Mouse (Mus musculus): ENCODE measurements around the gene Sbf2. TPM values are rescaled to one million over a fixed set of nuclear protein-coding genes. Genes with fewer than 3 reads are reported as not detected.
A peak's percentile ranks its signal among the peaks of the same experiment; 100 is the strongest.

The Sbf2 gene
- polyA plus RNA-seq, 1 experiment from 2014 or later, result 68.8 TPM

GRCm38 (mm10) chr7:110313392-110314055 lies 301.2 kb downstream of the Sbf2 start:
- 97% methylated on average over 9 of the region's 9 CpGs for WGBS

GRCm38 (mm10) chr7:110309246-110309645 lies 305.5 kb downstream of the Sbf2 start:
- Histone ChIP-seq H3K27me3 (no peaks in the 10 kb centered on the region), H3K4me2 (replicated peaks) (no peak overlapping the region), H3K4me1 (no peaks in the 10 kb centered on the region), H3K4me3 (no peak overlapping the region), H3K27ac (replicated peaks) (no peak overlapping the region), H3K9ac (replicated peaks) (no peak overlapping the region), H3K36me3 (peaks cover 58% of the 10 kb centered on the region), H3K9me3 (no peaks in the 10 kb centered on the region)
- no peak for ATAC-seq (replicated peaks)
- WGBS, result 85% methylated on average over 8 of the region's 8 CpGs

More at GRCm38 (mm10) chr7:110313392-110314055, 301.2 kb downstream of the Sbf2 start:
- H3K4me3 ChIP-seq, result no peak overlapping the region
- peaks cover 82% of the 10 kb centered on the region for H3K36me3 ChIP-seq
- ATAC-seq (replicated peaks), result no peak
- no peaks in the 10 kb centered on the region for H3K4me1 ChIP-seq
- H3K27ac ChIP-seq (replicated peaks), result no peak overlapping the region
- H3K4me2 ChIP-seq (replicated peaks), result no peak overlapping the region
- H3K27me3 ChIP-seq, result no peaks in the 10 kb centered on the region
- H3K9me3 ChIP-seq, result no peaks in the 10 kb centered on the region
- H3K9ac ChIP-seq (replicated peaks), result no peak overlapping the region

- Histone ChIP-seq H3K9me3 (no peaks in the 10 kb centered on the region), H3K4me3 (no peak overlapping the region), H3K4me2 (replicated peaks) (no peak overlapping the region), H3K4me1 (no peaks in the 10 kb centered on the region), H3K9ac (replicated peaks) (no peak overlapping the region), H3K36me3 (peaks cover 44% of the 10 kb centered on the region), H3K27me3 (no peaks in the 10 kb centered on the region), H3K27ac (replicated peaks) (no peak overlapping the region)
- no peak for ATAC-seq (replicated peaks)
- WGBS, result 86% methylated on average over 11 of the region's 11 CpGs
These were observed 307.0 kb downstream of the Sbf2 start for GRCm38 (mm10) chr7:110307741-110308140.

GRCm38 (mm10) chr7:110306281-110306680 lies 308.4 kb downstream of the Sbf2 start:
- no peak overlapping the region for H3K27ac ChIP-seq (replicated peaks)
- no peaks in the 10 kb centered on the region for H3K4me1 ChIP-seq
- no peaks in the 10 kb centered on the region for H3K9me3 ChIP-seq
- H3K4me2 ChIP-seq (replicated peaks), result no peak overlapping the region
- no peaks in the 10 kb centered on the region for H3K27me3 ChIP-seq
- no peak for ATAC-seq (replicated peaks)
- no peak overlapping the region for H3K4me3 ChIP-seq
- no peak overlapping the region for H3K9ac ChIP-seq (replicated peaks)
- H3K36me3 ChIP-seq, result peaks cover 30% of the 10 kb centered on the region
- WGBS, result 66% methylated on average over 5 of the region's 5 CpGs

- Histone ChIP-seq H3K27me3 (no peaks in the 10 kb centered on the region), H3K4me3 (no peak overlapping the region), H3K4me2 (replicated peaks) (no peak overlapping the region), H3K9ac (replicated peaks) (no peak overlapping the region), H3K36me3 (peaks cover 24% of the 10 kb centered on the region), H3K27ac (replicated peaks) (no peak overlapping the region), H3K9me3 (no peaks in the 10 kb centered on the region), H3K4me1 (no peaks in the 10 kb centered on the region)
- ATAC-seq (replicated peaks), result no peak
- 92% methylated on average over 4 of the region's 4 CpGs for WGBS
These were observed 309.2 kb downstream of the Sbf2 start for GRCm38 (mm10) chr7:110305486-110305885.

GRCm38 (mm10) chr7:110302886-110303285 lies 311.8 kb downstream of the Sbf2 start:
- WGBS, result 84% methylated on average over 6 of the region's 6 CpGs
- Histone ChIP-seq H3K4me2 (replicated peaks) (no peak overlapping the region), H3K27me3 (no peaks in the 10 kb centered on the region), H3K27ac (replicated peaks) (no peak overlapping the region), H3K36me3 (0 out of 2 replicates have a peak, but pooled peaks cover 5% of the 10 kb centered on the region), H3K4me3 (no peak overlapping the region), H3K4me1 (no peaks in the 10 kb centered on the region), H3K9me3 (no peaks in the 10 kb centered on the region), H3K9ac (replicated peaks) (no peak overlapping the region)
- no peak for ATAC-seq (replicated peaks)

GRCm38 (mm10) chr7:110298739-110299410 lies 315.8 kb downstream of the Sbf2 start:
- no peak overlapping the region for H3K9ac ChIP-seq (replicated peaks)
- H3K27me3 ChIP-seq, result no peaks in the 10 kb centered on the region
- H3K9me3 ChIP-seq, result no peaks in the 10 kb centered on the region
- H3K4me2 ChIP-seq (replicated peaks), result no peak overlapping the region
- no peaks in the 10 kb centered on the region for H3K4me1 ChIP-seq
- H3K36me3 ChIP-seq, result no peaks in the 10 kb centered on the region
- no peak overlapping the region for H3K4me3 ChIP-seq
- ATAC-seq (replicated peaks), result no peak
- H3K27ac ChIP-seq (replicated peaks), result no peak overlapping the region
- WGBS, result 89% methylated on average over 17 of the region's 17 CpGs

- H3K9me3 ChIP-seq, result no peaks in the 10 kb centered on the region
- no peaks in the 10 kb centered on the region for H3K27me3 ChIP-seq
- WGBS, result 90% methylated on average over 7 of the region's 7 CpGs
- no peak overlapping the region for H3K4me2 ChIP-seq (replicated peaks)
- H3K36me3 ChIP-seq, result no peaks in the 10 kb centered on the region
- H3K9ac ChIP-seq (replicated peaks), result no peak overlapping the region
- no peak for ATAC-seq (replicated peaks)
- no peak overlapping the region for H3K27ac ChIP-seq (replicated peaks)
- no peaks in the 10 kb centered on the region for H3K4me1 ChIP-seq
- H3K4me3 ChIP-seq, result no peak overlapping the region
These were observed 316.6 kb downstream of the Sbf2 start for GRCm38 (mm10) chr7:110298090-110298489.

GRCm38 (mm10) chr7:110297611-110298010 lies 317.1 kb downstream of the Sbf2 start:
- H3K4me2 ChIP-seq (replicated peaks), result no peak overlapping the region
- no peaks in the 10 kb centered on the region for H3K9me3 ChIP-seq
- no peak overlapping the region for H3K4me3 ChIP-seq
- whole genome bisulfite sequencing, result 70% methylated on average over 4 of the region's 4 CpGs
- no peak overlapping the region for H3K9ac ChIP-seq (replicated peaks)
- H3K36me3 ChIP-seq, result no peaks in the 10 kb centered on the region
- no peak for ATAC-seq (replicated peaks)
- H3K4me1 ChIP-seq, result no peaks in the 10 kb centered on the region
- no peak overlapping the region; the same call in 1 of the 2 replicates for H3K27ac ChIP-seq (replicated peaks)
- no peaks in the 10 kb centered on the region for H3K27me3 ChIP-seq

GRCm38 (mm10) chr7:110296889-110297603 lies 317.7 kb downstream of the Sbf2 start:
- no peak for ATAC-seq (replicated peaks)
- H3K9me3 ChIP-seq, result no peaks in the 10 kb centered on the region
- H3K27ac ChIP-seq (replicated peaks), result no peak overlapping the region; the same call in 1 of the 2 replicates
- no peaks in the 10 kb centered on the region for H3K27me3 ChIP-seq
- no peaks in the 10 kb centered on the region for H3K36me3 ChIP-seq
- no peak overlapping the region for H3K9ac ChIP-seq (replicated peaks)
- H3K4me1 ChIP-seq, result no peaks in the 10 kb centered on the region
- no peak overlapping the region for H3K4me3 ChIP-seq
- WGBS, result 39% methylated on average over 17 of the region's 17 CpGs
- H3K4me2 ChIP-seq (replicated peaks), result no peak overlapping the region

GRCm38 (mm10) chr7:110289647-110290046 lies 325.1 kb downstream of the Sbf2 start:
- H3K27me3 ChIP-seq, result no peaks in the 10 kb centered on the region
- H3K4me1 ChIP-seq, result peaks cover 7% of the 10 kb centered on the region; the same call in 1 of the 2 replicates
- ATAC-seq (replicated peaks), result no peak
- no peak overlapping the region for H3K4me2 ChIP-seq (replicated peaks)
- H3K4me3 ChIP-seq, result no peak overlapping the region
- H3K9me3 ChIP-seq, result no peaks in the 10 kb centered on the region
- no peak overlapping the region for H3K27ac ChIP-seq (replicated peaks)
- no peak overlapping the region for H3K9ac ChIP-seq (replicated peaks)
- no peaks in the 10 kb centered on the region for H3K36me3 ChIP-seq
- 65% methylated on average over 4 of the region's 4 CpGs for WGBS

GRCm38 (mm10) chr7:110288731-110289191 lies 326.0 kb downstream of the Sbf2 start:
- H3K27ac ChIP-seq (replicated peaks), result no peak overlapping the region
- no peak overlapping the region for H3K4me2 ChIP-seq (replicated peaks)
- H3K4me3 ChIP-seq, result no peak overlapping the region
- H3K36me3 ChIP-seq, result no peaks in the 10 kb centered on the region
- 55% methylated on average over 6 of the region's 6 CpGs for WGBS
- peaks cover 7% of the 10 kb centered on the region; the same call in 1 of the 2 replicates for H3K4me1 ChIP-seq
- no peaks in the 10 kb centered on the region for H3K27me3 ChIP-seq
- 0 out of 2 replicates have a peak, but pooled peaks have one; percentile 46 for ATAC-seq (replicated peaks)
- H3K9me3 ChIP-seq, result no peaks in the 10 kb centered on the region
- no peak overlapping the region for H3K9ac ChIP-seq (replicated peaks)

All from forebrain, embryonic 15.5 days (tissue).